Mouse (Mus musculus): Measurements from ENCODE around the gene Adam22.

The Adam22 gene

DNA sequence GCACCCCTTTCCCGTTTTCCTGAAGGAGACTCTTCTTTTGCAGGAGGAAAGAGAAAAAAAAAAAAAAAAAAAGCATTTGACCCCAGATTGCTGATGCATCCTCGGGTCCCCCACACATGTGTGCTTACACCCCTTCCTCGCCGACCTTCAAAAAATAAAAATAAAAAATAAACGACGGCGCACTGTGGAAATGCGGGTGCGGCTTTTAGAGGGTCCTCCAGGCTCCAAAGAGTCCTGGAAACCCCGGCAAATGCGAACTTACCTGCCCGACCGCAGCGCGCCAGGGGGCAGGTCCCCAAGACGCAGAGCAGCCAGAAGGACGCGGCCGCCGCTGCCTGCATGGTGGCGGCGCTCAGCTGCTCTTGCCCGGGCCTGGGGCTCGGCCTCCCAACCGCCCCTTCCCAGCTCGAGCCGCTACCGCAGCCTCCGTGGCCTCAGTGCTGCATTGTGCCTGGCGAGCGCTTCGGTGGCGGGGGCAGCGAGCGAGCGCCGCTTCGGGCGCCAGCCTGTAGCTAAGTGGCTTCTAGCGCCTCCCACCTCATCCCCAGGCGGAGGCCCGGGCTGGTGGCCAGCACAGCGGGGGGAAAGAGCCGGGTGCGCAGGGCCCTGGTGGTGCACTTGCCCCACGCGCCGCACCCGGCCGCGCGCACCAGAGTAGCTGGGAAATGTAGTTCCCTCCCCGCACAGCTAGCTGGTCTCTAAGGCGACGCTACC, at the start of gene Adam22:
Gene Adam22 (minus strand): TSS at position 547 of the 714 bp plus-strand sequence.
- no peak for DNase-seq (ENCODE audit: extremely low read depth, low read depth, low spot score)

GRCm38 (mm10) chr5:8417443-8417842, 49.5 kb upstream of the Adam22 start:
- no peak for DNase-seq (ENCODE audit: extremely low read depth, low read depth, low spot score)

- no peak for DNase-seq (ENCODE audit: extremely low read depth, low read depth, low spot score)
Observed at GRCm38 (mm10) chr5:8416683-8417413, 48.9 kb upstream of the Adam22 start.

- DNase-seq (ENCODE audit: extremely low read depth, low read depth, low spot score), result no peak
Observed at GRCm38 (mm10) chr5:8408746-8409145, 40.8 kb upstream of the Adam22 start.

- DNase-seq (ENCODE audit: extremely low read depth, low read depth, low spot score), result no peak
Observed at GRCm38 (mm10) chr5:8397587-8398249, 29.8 kb upstream of the Adam22 start.

GRCm38 (mm10) chr5:8393891-8394583, 26.1 kb upstream of the Adam22 start:
- DNase-seq (ENCODE audit: extremely low read depth, low read depth, low spot score), result no peak

- no peak for DNase-seq (ENCODE audit: extremely low read depth, low read depth, low spot score)
Observed at GRCm38 (mm10) chr5:8374297-8374906, 6.4 kb upstream of the Adam22 start.

DNA sequence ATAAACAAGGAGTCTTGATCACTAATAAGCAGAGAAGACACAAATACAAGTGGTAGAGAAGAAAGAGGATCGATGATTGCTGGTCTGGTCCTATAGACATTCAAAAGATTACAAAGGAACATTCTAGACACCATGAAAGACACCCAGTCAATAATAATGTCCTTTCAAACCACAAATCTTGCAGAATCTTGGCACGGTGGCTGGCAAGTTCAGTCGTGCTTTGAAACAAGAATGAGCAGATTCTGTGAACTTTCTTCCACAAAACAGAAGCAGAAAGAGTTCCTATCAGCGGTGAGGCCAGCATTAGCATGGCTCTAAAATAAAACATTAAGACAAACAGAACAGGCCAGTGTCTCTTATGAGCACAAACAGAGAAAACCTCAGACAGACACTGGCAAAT, 5.5 kb upstream of the Adam22 start:
- no peak for DNase-seq (ENCODE audit: extremely low read depth, low read depth, low spot score)

DNA sequence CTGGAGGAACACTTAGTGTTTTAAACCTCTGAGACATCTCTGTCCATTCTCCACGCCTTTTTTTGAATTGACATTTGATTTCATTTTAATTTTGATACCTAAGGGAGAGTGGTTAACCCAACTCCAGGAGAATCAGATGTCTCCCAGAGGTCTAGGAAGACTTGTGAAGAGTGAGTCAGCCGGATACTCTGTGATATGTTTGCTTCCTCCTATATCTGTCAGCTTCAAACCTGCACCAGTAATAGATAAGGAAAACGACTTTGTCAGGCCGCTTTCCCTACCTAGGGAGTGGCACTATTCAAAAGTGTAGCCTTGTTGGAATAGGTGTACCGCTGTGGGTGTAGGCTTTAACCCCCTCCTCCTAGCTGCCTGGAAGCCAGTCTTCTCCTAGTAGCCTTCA, 821 bp upstream of the Adam22 start:
- no peak for DNase-seq (ENCODE audit: extremely low read depth, low read depth, low spot score)

DNA sequence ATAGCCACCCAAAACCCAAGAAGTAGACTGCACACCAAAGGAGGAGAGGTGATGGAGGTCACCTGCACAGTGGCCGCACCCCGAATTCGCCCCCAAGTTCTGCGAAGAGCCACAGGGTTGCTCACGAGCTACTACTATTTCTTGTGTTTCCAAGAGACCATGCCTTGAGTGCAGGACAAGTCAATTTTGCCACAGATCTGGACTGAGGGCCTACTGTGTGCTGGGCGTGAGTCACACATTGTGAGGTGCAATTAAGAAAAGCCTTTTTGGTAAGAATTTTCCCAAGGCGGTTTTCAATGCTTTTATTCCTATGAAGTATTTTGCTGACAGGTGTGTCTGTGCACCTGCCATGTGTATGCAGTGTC, 350 bp upstream of the Adam22 start:
- no peak for DNase-seq (ENCODE audit: extremely low read depth, low read depth, low spot score)

GRCm38 (mm10) chr5:8366771-8367613, 968 bp downstream of the Adam22 start:
- no peak for DNase-seq (ENCODE audit: extremely low read depth, low read depth, low spot score)

DNA sequence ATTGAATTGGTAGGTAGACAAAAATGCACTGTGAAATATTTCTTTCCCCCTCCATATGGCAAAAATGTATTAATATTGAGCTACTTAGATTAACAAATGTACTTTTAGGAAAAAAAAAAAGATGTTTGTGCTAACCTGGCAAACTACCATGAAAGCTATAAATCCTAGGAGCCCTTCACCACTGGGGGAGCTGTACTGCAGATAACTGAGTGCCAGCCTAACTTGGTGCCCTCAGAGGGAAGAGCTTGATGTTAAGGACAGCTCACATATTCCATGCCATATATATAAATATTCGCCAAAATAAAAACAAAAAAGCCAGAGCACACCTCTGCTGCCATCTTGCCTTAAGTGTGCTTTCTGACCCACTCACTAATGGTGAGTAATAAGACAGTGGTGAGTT, 5.6 kb downstream of the Adam22 start:
- no peak for DNase-seq (ENCODE audit: extremely low read depth, low read depth, low spot score)

GRCm38 (mm10) chr5:8357677-8358076, 10.3 kb downstream of the Adam22 start:
- no peak for DNase-seq (ENCODE audit: extremely low read depth, low read depth, low spot score)

GRCm38 (mm10) chr5:8356885-8357651, 10.9 kb downstream of the Adam22 start:
- DNase-seq (ENCODE audit: extremely low read depth, low read depth, low spot score), result no peak

DNA sequence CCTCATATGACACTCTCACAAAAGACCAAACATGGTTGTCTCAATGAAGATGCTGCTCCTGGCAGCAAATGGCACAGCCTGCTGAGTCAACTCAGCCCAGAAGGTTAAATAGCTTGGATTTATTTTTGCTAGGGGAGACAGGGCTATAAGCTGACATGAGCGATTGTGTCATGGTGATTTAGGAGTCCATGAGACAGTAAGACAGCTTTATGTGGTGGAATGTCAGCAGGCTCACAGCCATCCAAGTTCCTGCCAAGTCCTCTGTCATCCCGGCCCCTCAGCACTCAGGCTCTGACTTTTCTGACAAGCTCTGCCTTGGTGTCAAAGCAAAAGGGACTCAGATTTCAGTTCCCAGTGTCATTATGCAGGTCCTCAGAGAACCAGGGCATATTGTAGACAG, 11.6 kb downstream of the Adam22 start:
- DNase-seq (ENCODE audit: extremely low read depth, low read depth, low spot score), result peak; percentile 51

DNA sequence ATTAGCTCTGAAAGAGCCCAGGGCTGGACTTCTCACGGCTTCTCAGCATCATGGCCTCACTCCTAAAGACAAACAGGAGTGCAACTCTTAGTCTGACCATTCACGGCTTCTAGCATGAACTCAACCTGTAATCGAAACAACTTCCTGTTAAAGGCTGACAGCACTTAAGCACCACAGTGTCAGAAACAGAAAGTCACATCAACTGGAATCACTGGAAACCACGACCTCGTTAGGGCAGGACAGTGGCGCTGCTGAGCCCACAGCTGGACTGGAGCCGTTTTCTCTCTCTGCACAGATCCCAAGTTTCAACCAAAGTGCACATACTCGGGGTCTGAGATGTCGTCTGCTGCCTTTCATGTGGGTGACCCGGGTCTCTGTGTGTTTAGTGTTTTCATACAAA, 18.4 kb downstream of the Adam22 start:
- no peak for DNase-seq (ENCODE audit: extremely low read depth, low read depth, low spot score)

DNA sequence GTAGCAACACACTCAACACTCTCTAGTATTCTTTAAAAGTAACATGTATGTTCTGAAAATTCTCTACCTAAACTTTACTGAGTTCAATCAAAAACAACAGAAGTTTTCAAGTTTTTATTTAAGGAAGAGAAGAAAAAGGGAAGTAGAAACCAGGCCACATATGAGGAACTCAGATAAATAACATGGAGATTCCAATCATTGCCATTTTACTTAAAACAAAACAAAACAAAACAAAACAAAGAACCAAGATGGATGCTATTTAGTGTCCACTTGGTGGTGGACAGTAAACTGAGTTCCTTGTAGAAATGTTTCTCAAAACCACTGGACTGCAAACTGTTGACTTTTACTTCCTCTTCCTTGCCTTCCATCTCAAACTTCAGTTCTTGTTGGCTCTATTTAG, 21.6 kb downstream of the Adam22 start:
- no peak for DNase-seq (ENCODE audit: extremely low read depth, low read depth, low spot score)

DNA sequence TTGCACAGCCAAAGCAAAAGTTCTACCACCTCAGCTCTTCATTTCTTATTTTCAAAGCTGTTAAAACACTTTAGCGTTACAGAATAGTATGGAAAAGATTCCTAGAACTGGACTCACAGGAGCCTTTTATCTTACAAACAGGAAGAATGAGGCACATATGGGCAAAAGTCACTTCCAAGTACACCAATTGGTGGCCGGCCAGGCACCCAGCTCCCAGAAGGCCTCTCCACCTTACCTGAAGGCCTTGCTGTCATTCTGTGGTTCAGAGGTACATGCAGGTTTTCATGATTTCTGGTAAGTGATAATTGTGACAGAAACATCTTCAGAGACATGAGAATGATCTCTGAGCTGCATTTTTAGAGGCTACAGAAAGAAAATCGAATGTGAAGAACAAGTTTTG, 24.7 kb downstream of the Adam22 start:
- no peak for DNase-seq (ENCODE audit: extremely low read depth, low read depth, low spot score)

- no peak for DNase-seq (ENCODE audit: extremely low read depth, low read depth, low spot score)
Observed at GRCm38 (mm10) chr5:8341676-8342075, 26.3 kb downstream of the Adam22 start.

Data from fat pad, adult 2 months (tissue).